ENCODE assay signal across 27 mouse cellular contexts in genomic region chr4:106005936-106006335, GRCm38 (mm10).
"Had no signal": no experiment of that assay in that cellular context is flagged by ENCODE, and none has a peak within 500 bp of the region (broad histone marks: within the 10 kb centered on the region; RNA-seq: fewer than 3 reads in every experiment).

No protein-coding gene starts in this region.

- H3K9me3 ChIP-seq: heart, embryonic 15.5 days; hindbrain, embryonic 10.5 days; hindbrain, embryonic 13.5 days; hindbrain, embryonic 15.5 days; kidney, embryonic 15.5 days; limb, embryonic 13.5 days; limb, embryonic 15.5 days; liver, embryonic 12.5 days had no signal

- H3K27ac ChIP-seq: heart, adult 2 months; heart, embryonic 13.5 days; heart, embryonic 15.5 days; hindbrain, embryonic 10.5 days; hindbrain, embryonic 13.5 days; hindbrain, embryonic 15.5 days; hindbrain, postnatal 0 days; kidney, embryonic 15.5 days; kidney, postnatal 0 days; limb, embryonic 13.5 days; limb, embryonic 15.5 days; liver, embryonic 12.5 days; liver, embryonic 14.5 days had no signal

- H3K27me3 ChIP-seq: heart, embryonic 15.5 days; hindbrain, embryonic 13.5 days; hindbrain, embryonic 15.5 days; kidney, embryonic 15.5 days; limb, embryonic 13.5 days; limb, embryonic 15.5 days; liver, embryonic 12.5 days had no signal

- H3K4me3 ChIP-seq: heart, adult 2 months; heart, embryonic 13.5 days; heart, embryonic 15.5 days; hindbrain, embryonic 10.5 days; hindbrain, embryonic 13.5 days; hindbrain, embryonic 15.5 days; kidney, embryonic 15.5 days; limb, embryonic 13.5 days; limb, embryonic 15.5 days; liver, embryonic 12.5 days had no signal

- H3K4me2 ChIP-seq: heart, embryonic 11.5 days; heart, embryonic 13.5 days; heart, embryonic 15.5 days; hindbrain, embryonic 13.5 days; hindbrain, embryonic 15.5 days; kidney, embryonic 15.5 days; limb, embryonic 13.5 days; limb, embryonic 15.5 days; liver, embryonic 12.5 days had no signal

- H3K4me1 ChIP-seq: heart, embryonic 13.5 days; heart, embryonic 15.5 days; hindbrain, embryonic 10.5 days; kidney, embryonic 15.5 days; limb, embryonic 13.5 days; limb, embryonic 15.5 days; liver, embryonic 12.5 days had no signal

- ATAC-seq: hindbrain, postnatal 0 days; intestine, embryonic 16.5 days; liver, embryonic 12.5 days had no signal

- DNase-seq: gastrocnemius, postnatal 14 days; gastrocnemius, postnatal 36 days; heart, adult 11 months; heart, adult 2 months; heart, postnatal 4 days; kidney, adult 11 months; kidney, adult 2 months; kidney, adult 9 months; kidney, postnatal 14 days; kidney, postnatal 36 days; layer of hippocampus, adult 9-11 months; layer of hippocampus, postnatal 36 days; left cerebral cortex, postnatal 4 days had no signal

- H3K36me3 ChIP-seq: heart, embryonic 13.5 days; heart, embryonic 15.5 days; hindbrain, embryonic 10.5 days; hindbrain, embryonic 13.5 days; hindbrain, embryonic 15.5 days; kidney, embryonic 15.5 days; limb, embryonic 13.5 days; limb, embryonic 15.5 days; liver, embryonic 12.5 days had no signal

- H3K9ac ChIP-seq: heart, embryonic 13.5 days; heart, embryonic 15.5 days; hindbrain, embryonic 13.5 days; hindbrain, embryonic 15.5 days; kidney, embryonic 15.5 days; limb, embryonic 13.5 days; limb, embryonic 15.5 days; liver, embryonic 12.5 days; liver, embryonic 14.5 days had no signal
